ENCODE assay signal across 24 mouse cellular contexts in the genomic region with DNA sequence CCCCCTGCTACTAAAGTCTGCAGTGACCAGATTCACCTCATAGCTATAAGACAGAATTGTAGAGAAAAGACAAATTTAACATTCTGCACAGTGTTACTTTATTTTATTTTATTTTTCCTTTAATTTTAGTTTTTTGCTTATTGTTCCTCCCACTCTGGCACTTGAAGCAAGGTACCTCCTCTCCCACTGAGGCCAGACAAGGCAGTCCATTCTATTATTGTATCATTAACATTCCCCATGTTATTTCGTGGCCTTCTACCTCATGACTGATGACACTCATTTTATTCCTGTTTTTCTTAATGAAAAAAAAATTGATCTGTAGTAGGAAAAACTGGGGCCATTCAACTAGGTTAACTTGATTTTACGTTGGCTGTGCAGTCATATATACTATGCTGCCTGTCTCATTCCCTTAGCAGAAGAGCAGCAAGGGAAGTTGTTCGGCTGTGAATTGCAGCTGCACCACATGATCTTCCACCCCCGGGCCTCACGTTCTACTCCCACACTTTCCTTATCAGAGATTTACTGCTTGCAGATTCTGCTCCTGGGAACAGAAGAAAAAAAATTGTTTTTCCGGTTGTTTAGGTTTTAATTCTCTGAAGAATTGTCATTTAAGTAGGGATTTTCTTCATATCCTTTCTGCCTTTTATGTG.
DNase-seq lines count a peak whose midpoint lies in the region; ATAC-seq and TF ChIP-seq lines count a peak whose summit lies in the region.
"Had no signal": no experiment of that assay in that cellular context is flagged by ENCODE, and none has a peak within 500 bp of the region (broad histone marks: within the 10 kb centered on the region; RNA-seq: fewer than 3 reads in every experiment).

No protein-coding gene starts in this region.

- ATAC-seq in hindbrain, embryonic 11.5 days (ENCODE audit: low FRiP score) = 0 out of 2 replicates have a peak, but pooled peaks have one; percentile 22
- no peak for ATAC-seq in hindbrain, postnatal 0 days
- ATAC-seq: forebrain, embryonic 15.5 days; inflammation-experienced regulatory T-cells, adult 6 months; liver, postnatal 0 days had no signal

- no peak for TF ChIP-seq CTCF in hindbrain, postnatal 0 days (IDR thresholded peaks at IDR 0.05; ENCODE audit: low read depth)

- no peak overlapping the region for H3K4me2 ChIP-seq in hindbrain, embryonic 11.5 days (replicated peaks; ENCODE audit: low read depth, low read length)
- H3K4me2 ChIP-seq in hindbrain, postnatal 0 days (ENCODE audit: low read depth, low read length) = no peak overlapping the region
- H3K4me2 ChIP-seq: forebrain, embryonic 15.5 days; heart, embryonic 12.5 days; limb, embryonic 12.5 days; liver, embryonic 11.5 days; midbrain, embryonic 12.5 days had no signal

- no peak overlapping the region for H3K27ac ChIP-seq in hindbrain, embryonic 11.5 days (ENCODE audit: low read depth, low read length)
- no peak overlapping the region for H3K27ac ChIP-seq in hindbrain, postnatal 0 days
- H3K27ac ChIP-seq: forebrain, embryonic 15.5 days; hindbrain, embryonic 10.5 days; limb, embryonic 12.5 days; midbrain, embryonic 12.5 days had no signal

- H3K9me3 ChIP-seq in hindbrain, embryonic 11.5 days (ENCODE audit: control insufficient read depth, low read length) = no peaks in the 10 kb centered on the region
- H3K9me3 ChIP-seq in hindbrain, postnatal 0 days (ENCODE audit: low read length) = no peaks in the 10 kb centered on the region
- H3K9me3 ChIP-seq: forebrain, embryonic 15.5 days; heart, embryonic 12.5 days; hindbrain, embryonic 10.5 days; limb, embryonic 12.5 days; midbrain, embryonic 12.5 days had no signal

- intact Hi-C loops in left cerebral cortex, postnatal 14 days (cut with DNase I) = no loop called here
- intact Hi-C loops in left cerebral cortex, postnatal 4 days (cut with DNase I) = no loop called here

- no peaks in the 10 kb centered on the region for H3K36me3 ChIP-seq in hindbrain, embryonic 11.5 days (ENCODE audit: control insufficient read depth, insufficient read depth, low read length)
- no peaks in the 10 kb centered on the region for H3K36me3 ChIP-seq in hindbrain, postnatal 0 days (ENCODE audit: insufficient read depth, low read length)
- H3K36me3 ChIP-seq: forebrain, embryonic 15.5 days; heart, embryonic 12.5 days; hindbrain, embryonic 10.5 days; limb, embryonic 12.5 days; midbrain, embryonic 12.5 days had no signal

- H3K4me3 ChIP-seq in hindbrain, embryonic 11.5 days (ENCODE audit: low read depth, low read length) = no peak overlapping the region
- H3K4me3 ChIP-seq in hindbrain, postnatal 0 days (ENCODE audit: low read length) = no peak overlapping the region
- H3K4me3 ChIP-seq: forebrain, embryonic 15.5 days; heart, embryonic 12.5 days; hindbrain, embryonic 10.5 days; limb, embryonic 12.5 days; midbrain, embryonic 12.5 days had no signal

- H3K27me3 ChIP-seq in hindbrain, embryonic 11.5 days (ENCODE audit: control insufficient read depth, insufficient read depth, low read length) = no peaks in the 10 kb centered on the region
- no peaks in the 10 kb centered on the region for H3K27me3 ChIP-seq in hindbrain, postnatal 0 days (ENCODE audit: insufficient read depth, low read length)
- H3K27me3 ChIP-seq: forebrain, embryonic 15.5 days; heart, embryonic 12.5 days; limb, embryonic 12.5 days; midbrain, embryonic 12.5 days had no signal

- WGBS in hindbrain, embryonic 11.5 days = 70% methylated on average over 6 of the region's 6 CpGs
- WGBS in hindbrain, postnatal 0 days = 60% methylated on average over 6 of the region's 6 CpGs

- no peak for DNase-seq in hindbrain, embryonic 11.5 days (ENCODE audit: low spot score)
- no peak for DNase-seq in hindbrain, postnatal 0 days (ENCODE audit: low spot score)
- DNase-seq in left cerebral cortex, postnatal 14 days (ENCODE audit: low spot score in 2 of 2) = peak; percentile 30 to 37
- no peak for DNase-seq in left cerebral cortex, postnatal 4 days
- DNase-seq in right cerebral cortex, adult 18-20 months = peak; percentile 34
- no peak for DNase-seq in right cerebral cortex, postnatal 4 days
- DNase-seq in layer of hippocampus, postnatal 36 days = no peak
- DNase-seq: adrenal gland, postnatal 14 days; cerebellum, adult 9-10 months; gastrocnemius, postnatal 25 days; heart, adult 18-20 months; kidney, adult 9 months; layer of hippocampus, adult 9-11 months; liver, postnatal 0 days; lung, postnatal 14 days; thymus, adult 18-20 months; thymus, postnatal 36 days had no signal

- no peak overlapping the region for H3K9ac ChIP-seq in hindbrain, embryonic 11.5 days (ENCODE audit: low read depth, low read length)
- no peak overlapping the region for H3K9ac ChIP-seq in hindbrain, postnatal 0 days (replicated peaks; ENCODE audit: low read length)
- H3K9ac ChIP-seq: forebrain, embryonic 15.5 days; heart, embryonic 12.5 days; limb, embryonic 12.5 days; liver, postnatal 0 days; midbrain, embryonic 12.5 days had no signal

- H3K4me1 ChIP-seq in hindbrain, embryonic 11.5 days (replicated peaks; ENCODE audit: control insufficient read depth, insufficient read depth, low read length) = no peaks in the 10 kb centered on the region
- H3K4me1 ChIP-seq in hindbrain, postnatal 0 days (ENCODE audit: insufficient read depth, low read length) = no peaks in the 10 kb centered on the region
- H3K4me1 ChIP-seq: heart, embryonic 12.5 days; hindbrain, embryonic 10.5 days; limb, embryonic 12.5 days; midbrain, embryonic 12.5 days had no signal

Comparison
In these comparisons a context has a peak if more than half of its experiments do, and no peak if none do; other contexts are left out.
1. DNase-seq: peak in left cerebral cortex, postnatal 14 days (2 of 2) and right cerebral cortex, adult 18-20 months (single experiment); none in hindbrain, embryonic 11.5 days (single experiment), hindbrain, postnatal 0 days (single experiment), left cerebral cortex, postnatal 4 days (single experiment), right cerebral cortex, postnatal 4 days (single experiment) and layer of hippocampus, postnatal 36 days (0 of 2).